Mouse (Mus musculus) erythroid progenitor cell, adult 5-6 weeks (primary cell): ENCODE results near the gene Ssu2. TPM values are rescaled to one million over a fixed set of nuclear protein-coding genes. Genes with fewer than 3 reads are reported as not detected.

Experiments used
- ATAC-seq: replicated peaks from 2 replicates; pipeline ENCODE4 v1.8.0; 2016; ENCODE audit warnings: moderate number of reproducible peaks, mild to moderate bottlenecking, moderate TSS enrichment, inconsistent platforms; ENCODE audit not compliant: poor library complexity, low FRiP score, severe bottlenecking
- total RNA-seq, 2 experiments: library from RNA; stranded (forward) in 1 of 2; stranded (reverse) in 1 of 2; fragments of 150-400 nt in 1 of 2; fragments of 186-747, 209-891 nt in 1 of 2; gene quantifications; 2 replicates each; pipeline versions ENCODE4 v1.2.3 to v1.2.4; 2015 to 2017; ENCODE audit warnings: low replicate concordance in 2 of 2

Ssu2 gene
- total RNA-seq, 2 experiments from 2014 or later, result not detected

DNA sequence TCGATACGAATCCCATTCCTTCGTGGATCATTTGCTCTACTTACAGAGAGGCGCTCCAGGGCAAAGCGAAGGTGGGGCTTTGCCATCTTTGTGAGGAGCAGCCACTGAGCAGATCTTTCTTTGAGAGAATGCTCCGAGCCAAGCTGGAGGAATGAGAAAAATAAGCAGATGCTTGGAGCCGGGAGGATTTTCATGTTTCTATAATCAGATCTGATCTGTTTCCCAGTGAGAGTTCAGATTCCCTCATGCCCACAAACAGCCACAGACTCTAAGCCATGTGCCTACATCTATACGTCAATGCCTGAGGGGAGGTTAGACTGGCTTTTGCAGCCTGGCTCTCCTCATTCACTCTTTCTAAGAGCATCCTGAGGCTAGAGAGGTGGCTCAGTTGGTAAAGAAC lies 27.1 kb downstream of the Ssu2 start:
- ATAC-seq, result no peak

DNA sequence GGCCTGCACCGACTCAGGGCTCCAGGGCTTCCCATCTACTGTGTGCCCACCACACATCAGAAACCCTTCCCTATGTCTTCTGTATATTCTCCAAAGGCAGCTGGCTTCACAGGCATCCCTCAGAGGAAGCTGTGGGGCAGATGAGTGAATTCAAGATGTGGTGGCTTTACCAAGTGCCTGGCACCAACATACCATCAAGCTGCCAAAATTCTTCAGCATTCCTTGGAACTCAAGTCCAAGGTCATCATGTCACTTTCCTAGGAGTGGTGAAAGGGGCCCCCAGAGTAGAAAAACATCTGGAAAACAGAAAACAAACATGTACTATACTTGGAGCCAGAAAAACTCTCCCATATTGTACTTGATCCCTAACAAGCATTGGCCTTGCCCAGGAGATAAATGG lies 28.5 kb downstream of the Ssu2 start:
- no peak for ATAC-seq

DNA sequence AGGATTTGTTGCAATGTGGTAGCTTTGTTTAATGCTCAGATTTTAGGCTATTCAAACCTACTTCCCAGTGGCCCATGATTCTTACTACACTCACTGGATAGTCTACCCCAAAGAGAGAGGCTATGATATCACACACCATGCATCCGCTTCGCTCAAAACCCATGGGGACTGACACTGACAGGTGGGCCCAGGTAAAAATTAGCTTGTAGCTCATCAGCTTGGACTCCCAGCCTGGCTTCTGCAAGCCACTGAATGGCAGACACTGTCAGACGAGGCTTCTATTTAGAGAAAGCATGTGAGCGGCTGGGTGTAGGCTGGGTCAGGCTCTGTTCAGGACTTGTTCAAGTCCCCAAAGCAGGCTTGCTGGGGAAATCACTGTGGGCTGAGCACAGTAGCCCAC lies 37.4 kb downstream of the Ssu2 start:
- no peak for ATAC-seq

DNA sequence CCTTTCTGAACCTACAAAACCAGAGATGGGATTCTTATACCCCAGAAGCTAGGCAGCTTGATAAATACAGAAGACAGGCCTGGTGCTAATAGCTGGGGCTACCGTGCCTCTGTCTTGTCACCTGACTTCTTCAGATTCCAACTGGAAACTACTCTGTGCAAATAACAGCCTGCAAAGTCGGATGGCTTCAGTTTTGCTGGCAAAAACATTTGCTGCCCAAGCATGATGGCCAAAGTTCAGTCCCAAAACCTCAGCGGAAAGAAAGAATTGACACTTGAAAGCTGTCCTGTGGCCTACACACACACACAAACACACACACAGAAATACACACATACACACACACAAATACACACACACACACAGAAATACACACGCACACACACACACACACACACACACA lies 48.8 kb downstream of the Ssu2 start:
- ATAC-seq, result no peak

DNA sequence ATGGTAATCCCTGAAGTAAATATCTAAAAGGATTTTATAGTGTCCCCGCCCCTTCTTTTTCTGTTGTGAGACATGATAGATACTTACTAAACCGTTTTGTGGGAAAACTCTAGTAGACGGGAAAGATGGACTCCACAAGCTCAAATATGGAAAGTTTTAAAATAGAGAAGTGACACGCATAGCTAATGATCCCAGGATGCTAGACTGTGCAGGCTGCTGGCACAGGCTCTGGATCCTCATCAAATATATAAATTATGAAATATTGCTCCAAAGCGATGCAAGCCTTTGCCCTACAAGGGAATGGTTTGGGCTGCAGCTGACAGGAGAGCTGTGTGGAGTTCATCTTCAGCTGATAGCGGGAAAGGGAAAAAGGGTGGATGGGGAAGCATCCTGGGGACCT lies 50.2 kb downstream of the Ssu2 start:
- ATAC-seq, result no peak

DNA sequence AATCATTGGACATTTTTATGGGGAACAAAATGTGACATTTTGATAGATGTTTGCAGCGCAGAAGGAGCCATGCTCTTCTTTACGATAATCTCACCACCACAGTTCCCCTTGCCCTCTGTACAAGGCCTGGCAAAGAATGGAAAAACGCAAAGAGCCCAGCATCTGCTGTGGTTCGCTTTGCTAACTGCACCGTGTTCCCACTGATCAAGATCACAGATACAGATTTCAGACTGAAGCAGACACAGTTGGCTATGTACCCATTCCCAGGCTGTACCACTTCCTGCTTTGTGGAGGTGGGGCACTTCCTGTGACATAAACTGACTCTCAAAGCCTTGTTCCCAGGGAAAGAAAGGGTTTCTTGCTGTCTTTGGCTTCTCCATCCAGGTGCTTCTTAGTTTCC lies 53.9 kb downstream of the Ssu2 start:
- no peak for ATAC-seq

DNA sequence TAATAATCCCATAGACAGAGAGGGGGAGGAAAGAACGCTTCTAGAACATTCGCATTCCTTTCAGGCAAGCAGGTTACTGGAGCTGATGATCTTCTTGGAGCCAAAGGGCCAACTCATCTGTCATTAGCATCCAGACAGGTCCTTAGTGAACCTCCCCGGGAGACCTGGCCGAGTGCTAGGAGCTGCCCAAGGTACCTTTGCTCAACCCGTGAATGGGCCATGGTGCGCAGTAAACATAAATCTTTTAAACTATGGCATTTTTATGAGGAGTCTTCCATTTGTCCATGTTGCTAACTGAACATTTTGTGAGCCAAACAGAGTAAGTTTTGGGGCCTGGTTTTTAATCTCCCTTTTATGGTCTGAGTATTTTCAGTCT lies 56.6 kb downstream of the Ssu2 start:
- no peak for ATAC-seq

DNA sequence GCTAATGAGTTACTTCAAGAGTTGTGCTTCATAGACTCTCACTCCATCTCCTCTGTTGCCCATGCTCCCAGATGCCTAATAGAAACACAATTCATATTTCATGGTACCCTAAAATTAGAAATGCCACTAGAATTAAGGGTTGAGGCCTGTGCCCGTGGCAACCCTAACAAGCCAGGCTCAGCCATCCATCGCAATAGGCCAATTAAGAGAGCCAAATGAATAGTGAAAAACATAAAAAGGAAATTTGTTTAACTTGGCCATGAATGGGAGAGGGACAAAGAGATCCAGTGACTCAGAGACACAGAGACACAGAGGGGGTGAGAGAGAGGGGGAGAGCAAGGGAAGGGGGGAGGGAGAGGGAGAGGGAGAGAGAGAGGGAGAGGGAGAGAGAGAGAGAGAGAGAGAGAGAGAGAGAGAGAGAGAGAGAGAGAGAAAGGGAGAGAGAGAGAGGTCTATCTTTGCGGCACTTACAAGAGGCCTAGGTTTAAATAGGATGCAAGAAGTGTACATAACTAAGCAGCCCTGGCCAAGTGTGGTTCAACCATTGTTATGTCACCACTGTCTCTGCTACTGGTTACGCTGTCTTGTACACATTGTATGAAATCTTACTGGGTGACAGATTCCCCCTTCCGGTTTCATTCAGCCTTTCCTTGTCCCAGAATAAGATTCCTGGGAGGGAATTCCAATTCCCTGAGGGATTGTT lies 57.2 kb downstream of the Ssu2 start:
- ATAC-seq, result no peak

DNA sequence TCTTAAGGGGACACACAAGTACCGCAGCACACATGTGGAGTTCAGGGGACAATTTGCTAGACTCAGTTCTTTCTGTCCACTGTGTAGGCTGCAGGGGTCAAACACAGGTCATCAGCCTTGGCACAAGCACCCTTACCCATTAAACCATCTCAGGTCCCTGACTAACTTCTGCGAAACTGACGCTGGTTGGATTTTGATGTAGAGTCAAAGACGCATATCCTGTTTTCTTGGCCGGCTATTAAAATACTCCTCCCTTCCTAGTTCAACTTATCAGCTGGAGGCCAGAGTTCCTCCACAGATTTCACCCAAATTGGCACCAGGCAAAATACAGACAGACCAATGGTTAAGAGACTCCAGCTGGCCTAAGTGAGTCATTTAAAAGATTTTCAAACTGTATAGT lies 60.0 kb downstream of the Ssu2 start:
- no peak for ATAC-seq

DNA sequence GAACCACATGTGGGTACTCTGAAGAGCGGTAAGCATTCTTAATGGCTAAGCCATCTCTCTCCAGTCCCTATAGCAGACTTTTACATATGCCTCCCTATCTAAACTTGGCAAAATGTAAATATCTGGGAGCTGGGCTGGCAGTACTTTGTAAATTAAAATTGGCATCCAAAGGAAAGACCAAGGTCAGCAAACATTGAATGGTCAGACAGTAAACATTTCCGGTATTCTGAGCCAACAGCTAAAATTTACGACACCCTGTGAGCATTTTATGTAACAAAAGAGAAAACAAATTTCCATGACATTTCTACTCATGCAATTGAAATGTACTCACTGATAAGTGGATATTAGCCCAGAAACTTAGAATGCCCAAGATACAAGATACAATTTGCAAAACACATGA lies 62.6 kb downstream of the Ssu2 start:
- ATAC-seq, result no peak

DNA sequence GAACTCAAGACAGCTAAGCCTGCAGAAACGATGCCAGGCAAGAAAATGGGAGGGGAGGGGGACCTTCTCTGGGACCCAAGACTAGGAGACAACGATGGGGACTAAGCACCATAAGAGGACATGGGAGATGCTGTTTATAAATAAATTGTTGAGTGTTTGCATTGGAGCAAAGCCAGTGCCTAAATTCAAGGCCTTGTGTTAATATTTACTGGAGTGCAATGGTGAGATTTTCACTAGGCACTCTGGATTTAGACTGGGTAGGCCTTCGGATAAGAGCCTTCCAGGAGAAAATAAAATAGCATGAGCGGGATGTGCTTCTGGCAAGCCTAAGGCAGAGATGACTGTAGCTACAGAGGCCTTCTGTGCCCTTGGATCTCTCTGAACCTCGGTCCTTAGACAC lies 64.9 kb downstream of the Ssu2 start:
- ATAC-seq, result no peak

DNA sequence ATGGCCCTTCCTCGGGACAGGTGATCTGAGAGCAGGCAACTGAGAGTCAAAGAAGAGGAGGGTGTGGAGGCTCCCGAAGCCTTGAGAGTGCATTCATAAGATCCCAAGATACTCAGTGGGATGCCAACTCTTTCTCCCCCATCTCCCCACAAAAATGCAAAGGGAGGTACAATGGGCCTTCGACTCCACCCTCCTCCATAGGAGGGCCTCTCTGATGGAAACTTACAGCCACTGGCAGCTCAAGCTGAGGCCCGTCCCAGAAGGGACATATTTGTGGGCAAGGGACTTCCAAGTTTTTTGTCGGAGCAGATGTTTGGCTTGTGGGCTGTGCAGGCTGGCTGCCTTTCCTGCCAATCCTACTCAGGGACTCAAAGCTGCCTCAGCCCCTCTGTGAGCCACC lies 67.1 kb downstream of the Ssu2 start:
- no peak for ATAC-seq

DNA sequence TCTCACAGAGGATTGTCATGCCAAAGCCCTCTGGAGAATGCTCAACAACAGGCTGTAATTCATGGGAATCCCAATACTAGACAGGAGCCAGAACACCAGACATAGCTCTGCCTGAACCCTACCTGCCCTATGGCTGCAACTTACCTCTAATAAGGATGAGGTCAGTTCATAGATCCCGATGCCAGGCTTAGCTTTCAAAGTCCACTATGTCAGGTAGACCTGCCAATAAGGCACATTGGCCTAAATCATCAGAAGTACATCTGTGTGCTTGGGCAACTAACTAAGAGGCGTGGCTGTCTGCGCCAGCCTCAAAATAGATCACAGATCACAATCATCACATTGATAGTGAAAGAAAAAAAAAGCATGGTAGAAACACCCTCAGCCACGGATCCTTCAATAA lies 68.4 kb downstream of the Ssu2 start:
- ATAC-seq, result no peak

DNA sequence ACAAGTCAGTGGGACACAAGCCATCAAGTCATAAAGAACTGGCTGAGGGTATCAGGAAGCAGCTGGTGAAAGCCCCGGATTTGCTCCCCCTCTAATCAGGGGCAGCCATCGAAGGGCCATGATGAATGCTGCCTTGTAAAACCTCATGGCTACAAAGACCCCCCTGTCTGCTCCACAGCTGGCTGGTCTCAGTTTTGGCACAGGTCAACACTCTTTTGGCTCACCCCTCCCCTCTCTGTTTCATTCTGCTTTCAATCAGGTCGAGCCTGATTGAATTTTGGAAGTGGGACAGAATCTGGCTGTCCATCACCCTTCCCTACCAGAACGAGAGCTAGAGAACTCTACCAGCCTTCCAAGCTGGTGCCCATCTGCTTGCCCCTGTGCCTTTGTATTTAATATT lies 76.4 kb downstream of the Ssu2 start:
- ATAC-seq, result no peak

DNA sequence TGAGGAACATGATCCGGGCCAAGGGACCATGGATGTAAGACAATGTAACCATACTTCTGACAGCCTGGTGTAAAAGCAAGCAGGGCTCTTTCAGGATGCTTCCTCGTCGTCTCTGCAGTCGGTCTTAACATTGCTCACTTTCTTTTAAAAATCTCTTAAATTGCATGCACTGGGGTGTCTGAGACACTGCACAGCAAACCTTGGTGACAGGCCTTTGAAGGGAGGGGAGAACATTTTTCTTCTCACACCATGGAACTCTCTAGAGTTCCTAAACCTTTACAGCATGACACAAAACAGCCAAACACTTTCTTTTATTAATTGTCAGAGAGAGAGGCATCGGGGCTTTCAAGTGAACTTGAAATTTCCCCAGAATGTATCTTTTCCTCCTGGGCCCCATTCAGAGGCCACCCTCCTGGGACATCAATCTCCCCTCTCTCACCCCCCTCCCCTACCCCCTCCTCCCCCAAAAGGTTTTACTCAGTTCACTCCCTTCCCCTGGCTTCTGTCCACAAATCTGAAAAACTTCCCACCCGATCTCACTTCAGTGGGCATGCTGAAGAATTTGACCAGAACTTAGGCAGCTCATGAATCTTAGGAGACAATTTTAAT lies 78.4 kb downstream of the Ssu2 start:
- no peak for ATAC-seq

Other genes starting within 250 kb of the Ssu2 start
- gene Lmcd1, start 114.3 kb downstream of the Ssu2 start, total RNA-seq (2015; ENCODE audit: low replicate concordance), result not detected in 2 replicates
- gene Lmcd1, start 114.3 kb downstream of the Ssu2 start, total RNA-seq (2017; ENCODE audit: low replicate concordance), result not detected in 2 replicates
- not detected in 2 replicates for gene Cav3, start 71.5 kb upstream of the Ssu2 start, total RNA-seq (2015; ENCODE audit: low replicate concordance)
- not detected in 2 replicates for gene Cav3, start 71.5 kb upstream of the Ssu2 start, total RNA-seq (2017; ENCODE audit: low replicate concordance)
- not detected in 2 replicates for gene Oxtr, start 101.9 kb upstream of the Ssu2 start, total RNA-seq (2015; ENCODE audit: low replicate concordance)
- 0.39 TPM in 1 of 2 replicates, not detected in the other for gene Oxtr, start 101.9 kb upstream of the Ssu2 start, total RNA-seq (2017; ENCODE audit: low replicate concordance)